Mouse (Mus musculus) heart, postnatal 0 days (tissue): Measurements from ENCODE around the gene Papss2.

Source experiments
- CTCF ChIP-seq: IDR thresholded peaks from 2 replicates; pipeline ENCODE4 v1.5.1; 2016; ENCODE audit warnings: antibody characterized with exemption, control low read depth, low read depth
- EP300 ChIP-seq: IDR thresholded peaks from 2 replicates; pipeline ENCODE4 v1.6.1; 2016; ENCODE audit warnings: antibody characterized with exemption, low read depth

DNA sequence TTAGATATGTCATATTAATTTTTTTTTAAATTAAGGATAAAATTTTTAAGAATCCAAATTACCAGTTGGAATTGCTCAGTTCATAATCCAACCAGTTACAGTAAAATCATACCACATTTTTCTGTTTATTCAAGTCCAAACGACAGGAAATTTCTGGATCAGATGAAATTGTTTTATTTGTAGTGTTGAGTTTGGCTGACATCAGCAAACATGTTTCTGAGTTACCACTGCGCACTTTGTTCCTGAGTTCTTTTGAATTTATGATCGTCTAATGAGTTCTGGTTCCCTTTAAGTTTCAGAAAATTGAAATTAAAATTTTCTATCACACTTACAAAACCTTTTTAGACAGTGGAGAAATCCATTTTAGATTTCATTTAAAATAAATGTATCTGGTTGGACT, 50.8 kb downstream of the Papss2 start:
- TF ChIP-seq CTCF = no peak
- TF ChIP-seq EP300 = no peak
